Mouse (Mus musculus) embryonic facial prominence, embryonic 13.5 days (tissue): ENCODE data around the gene Hmox1. TPM values are rescaled to one million over a fixed set of nuclear protein-coding genes. Genes with fewer than 3 reads are reported as not detected.

ENCODE experiments used
- ATAC-seq: fragments of 200-750 bp; cut with Nextera tagmentation; 2 replicates; pipeline ENCODE4 v1.8.0; 2017; ENCODE audit warnings: low read depth; ENCODE audit not compliant: insufficient number of reproducible peaks, insufficient read depth, low FRiP score, low TSS enrichment
- H3K27ac ChIP-seq: fragments of 300-500 bp; sonication (generic); 2 replicates; pipeline ENCODE4 v1.5.1; 2015; ENCODE audit warnings: moderate library complexity, mild to moderate bottlenecking, inconsistent platforms
- H3K27me3 ChIP-seq: fragments of 300-500 bp; sonication (generic); 2 replicates; pipeline ENCODE4 v1.6.1; 2015; ENCODE audit warnings: mild to moderate bottlenecking, inconsistent platforms
- H3K36me3 ChIP-seq: fragments of 300-500 bp; sonication (generic); 2 replicates; pipeline ENCODE4 v1.6.1; 2015; ENCODE audit warnings: mild to moderate bottlenecking, inconsistent platforms
- H3K4me1 ChIP-seq: fragments of 300-500 bp; sonication (generic); 2 replicates; pipeline ENCODE4 v1.6.1; 2015; ENCODE audit warnings: inconsistent platforms
- H3K4me2 ChIP-seq: fragments of 300-500 bp; sonication (generic); 2 replicates; pipeline ENCODE4 v1.6.1; 2015; ENCODE audit warnings: moderate library complexity, mild to moderate bottlenecking, inconsistent platforms
- H3K4me3 ChIP-seq: fragments of 300-500 bp; sonication (generic); 2 replicates; pipeline ENCODE4 v1.5.1; 2015; ENCODE audit warnings: mild to moderate bottlenecking, inconsistent platforms
- H3K9ac ChIP-seq: fragments of 300-500 bp; sonication (generic); 2 replicates; pipeline ENCODE4 v1.6.1; 2015; ENCODE audit warnings: mild to moderate bottlenecking, inconsistent platforms
- H3K9me3 ChIP-seq: fragments of 300-500 bp; sonication (generic); 2 replicates; pipeline ENCODE4 v1.6.1; 2016; ENCODE audit warnings: inconsistent platforms
- WGBS: fragments of 180-500 bp; shearing (Covaris S2); methylation state at CpG from one replicate; pipeline ENCODE4 v1.1.7; 2015; ENCODE audit warnings: mixed read lengths; 5-methylcytosine and 5-hydroxymethylcytosine counted together
- polyA plus RNA-seq: library from polyadenylated mRNA; unstranded; fragments of >200 nt; fragmentation: Nextera tagmentation; extraction: Ambion mirVana; gene quantifications from 2 replicates; pipeline ENCODE4 v1.2.1, GENCODE M21; 2015

Gene Hmox1
- polyA plus RNA-seq, 1 experiment from 2014 or later = 24.0 TPM

DNA sequence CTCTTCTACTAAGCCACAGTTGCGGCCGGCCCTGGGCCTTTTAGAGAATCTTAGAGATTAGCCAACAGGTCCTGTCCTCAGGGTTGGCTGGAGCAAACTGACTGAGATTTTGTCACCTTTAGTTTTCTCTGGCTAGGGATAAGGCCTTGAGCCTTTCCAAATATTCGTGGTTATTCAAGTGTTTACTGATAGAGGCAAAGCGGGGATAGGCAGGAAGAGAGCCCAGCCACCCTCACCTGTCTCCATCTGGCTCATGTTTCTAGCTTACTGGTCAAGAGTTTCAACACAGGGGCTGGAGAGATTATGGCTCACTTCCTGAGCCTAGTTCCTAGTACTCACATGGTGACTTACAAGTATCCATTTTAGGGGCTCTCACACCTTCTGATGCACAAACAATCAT lies 9.5 kb downstream of the Hmox1 start:
- ATAC-seq = no peak
- Histone ChIP-seq H3K9me3 (no peaks in the 10 kb centered on the region), H3K4me2 (no peak overlapping the region), H3K27ac (no peak overlapping the region), H3K4me3 (no peak overlapping the region), H3K36me3 (peaks cover 23% of the 10 kb centered on the region), H3K4me1 (no peaks in the 10 kb centered on the region), H3K9ac (no peak overlapping the region), H3K27me3 (no peaks in the 10 kb centered on the region)
- WGBS = 86% methylated on average over 4 of the region's 4 CpGs

DNA sequence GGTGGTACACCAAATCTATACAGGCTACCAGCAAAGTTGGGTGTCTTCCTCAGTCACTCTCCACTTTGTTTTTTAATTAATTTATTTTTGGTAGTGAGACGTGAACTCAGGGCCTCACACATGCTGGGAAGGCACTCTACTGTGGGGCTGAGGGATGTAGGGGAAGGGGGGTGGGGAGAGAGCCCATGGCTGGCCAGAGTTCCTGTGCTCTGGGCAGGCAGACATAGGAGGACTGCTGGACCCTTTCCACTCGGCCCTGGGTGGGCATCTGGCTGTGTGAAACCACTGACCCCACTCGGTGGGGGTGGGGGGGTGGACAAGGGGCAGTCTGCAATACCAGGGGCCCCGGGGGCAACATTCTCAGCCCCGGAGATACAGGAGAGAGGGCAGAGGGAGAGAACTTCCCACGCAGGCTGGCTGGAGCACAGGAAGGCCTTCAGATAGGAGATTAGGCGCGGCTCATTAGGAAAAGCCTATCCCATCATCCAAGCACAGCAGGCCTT lies 10.0 kb downstream of the Hmox1 start:
- Histone ChIP-seq H3K9ac (no peak overlapping the region), H3K4me1 (0 out of 2 replicates have a peak, but pooled peaks cover 2% of the 10 kb centered on the region), H3K27me3 (no peaks in the 10 kb centered on the region), H3K4me3 (no peak overlapping the region), H3K4me2 (no peak overlapping the region), H3K27ac (no peak overlapping the region), H3K36me3 (peaks cover 18% of the 10 kb centered on the region; the same call in 1 of the 2 replicates), H3K9me3 (no peaks in the 10 kb centered on the region)
- ATAC-seq = no peak
- WGBS = 45% methylated on average over 8 of the region's 8 CpGs

DNA sequence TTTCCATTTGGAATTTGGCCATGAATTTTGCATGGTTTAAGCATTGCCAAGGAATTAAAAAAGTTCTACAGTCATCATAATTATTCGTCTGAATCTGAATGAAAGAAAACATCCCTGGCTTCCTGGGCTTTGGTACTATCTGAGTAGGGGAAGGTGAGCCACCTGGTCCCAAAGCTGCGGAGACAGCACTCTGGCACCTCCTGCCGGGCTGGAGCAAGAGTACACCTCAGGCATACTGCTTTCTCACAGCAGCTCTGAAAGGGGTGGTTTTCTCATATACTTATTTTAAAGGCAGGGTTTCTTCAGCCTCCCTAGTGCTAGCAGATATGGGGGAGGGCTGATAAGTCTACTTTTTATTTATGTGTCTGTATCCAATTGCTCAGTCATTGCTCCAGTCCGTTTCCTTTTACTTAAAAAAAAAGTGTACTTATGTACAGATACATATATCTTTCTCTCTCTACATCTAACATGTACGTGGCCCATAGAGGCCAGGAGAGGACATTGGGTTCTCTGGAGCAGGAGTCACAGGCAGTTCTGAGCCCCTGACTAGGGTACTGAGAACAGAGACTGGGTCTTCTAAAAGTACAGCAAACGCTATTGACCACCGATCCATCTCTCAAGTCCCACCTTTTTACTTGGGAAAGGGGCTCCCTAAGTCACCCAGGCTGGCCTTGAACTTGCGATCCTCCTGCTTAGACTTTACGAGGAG lies 15.3 kb downstream of the Hmox1 start:
- ATAC-seq = peak; percentile 59
- WGBS = under 1% methylated on average over 9 of the region's 9 CpGs
- peaks cover 25% of the 10 kb centered on the region for H3K4me1 ChIP-seq
- H3K4me3 ChIP-seq = peak overlapping the region; percentile 81
- peak overlapping the region; percentile 92 for H3K27ac ChIP-seq
- H3K27me3 ChIP-seq = no peaks in the 10 kb centered on the region
- H3K36me3 ChIP-seq = peaks cover 20% of the 10 kb centered on the region
- H3K9ac ChIP-seq = peak overlapping the region; percentile 87
- no peaks in the 10 kb centered on the region for H3K9me3 ChIP-seq
- peak overlapping the region; percentile 66 for H3K4me2 ChIP-seq

DNA sequence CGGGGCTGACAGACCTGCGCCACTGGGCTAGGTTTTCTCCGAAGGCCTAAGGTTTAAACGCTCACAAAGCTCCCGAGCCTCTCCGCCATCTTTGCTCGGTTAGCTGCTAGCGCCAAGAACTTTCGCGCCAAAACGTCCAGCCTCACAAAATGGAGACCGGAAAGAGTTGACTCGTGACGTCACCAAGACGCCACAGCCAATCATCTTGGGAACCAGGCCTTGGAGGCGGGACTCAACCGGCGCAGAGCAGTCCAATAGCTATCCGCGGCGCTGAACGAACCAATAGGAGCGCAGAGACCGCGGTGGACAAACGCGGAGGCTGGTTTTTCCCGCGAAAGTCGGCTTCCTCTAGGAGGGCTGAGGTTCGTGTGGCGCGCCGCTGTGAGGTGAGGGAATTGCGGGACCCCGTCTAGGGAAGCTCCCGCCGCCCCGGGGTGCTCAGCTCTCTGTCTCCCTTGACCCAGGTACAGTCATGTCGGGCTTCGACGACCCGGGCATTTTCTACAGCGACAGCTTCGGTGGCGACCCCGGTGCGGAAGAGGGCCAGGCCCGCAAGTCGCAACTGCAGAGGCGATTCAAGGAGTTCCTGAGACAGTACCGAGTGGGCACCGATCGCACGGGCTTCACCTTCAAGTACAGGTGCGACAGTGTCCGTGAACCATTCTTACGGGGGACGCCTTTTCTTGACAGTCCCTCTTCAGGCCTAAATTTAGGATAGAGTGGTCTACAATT lies 16.0 kb downstream of the Hmox1 start, which contains the start of gene Mcm5:
TSS of gene Mcm5 (plus strand) at position 334 of the 732 bp plus-strand sequence.
- under 1% methylated on average over 59 of the region's 59 CpGs for WGBS
- ATAC-seq = peak; percentile 96
- Histone ChIP-seq H3K27ac (peak within 1 kb of the TSS; percentile 92), H3K36me3 (peaks cover 27% of the 10 kb centered on the region), H3K4me1 (peaks cover 25% of the 10 kb centered on the region), H3K27me3 (no peaks in the 10 kb centered on the region), H3K4me3 (peak within 1 kb of the TSS; percentile 81), H3K9ac (peak within 1 kb of the TSS; percentile 87), H3K4me2 (peak within 1 kb of the TSS; percentile 97), H3K9me3 (no peaks in the 10 kb centered on the region)

DNA sequence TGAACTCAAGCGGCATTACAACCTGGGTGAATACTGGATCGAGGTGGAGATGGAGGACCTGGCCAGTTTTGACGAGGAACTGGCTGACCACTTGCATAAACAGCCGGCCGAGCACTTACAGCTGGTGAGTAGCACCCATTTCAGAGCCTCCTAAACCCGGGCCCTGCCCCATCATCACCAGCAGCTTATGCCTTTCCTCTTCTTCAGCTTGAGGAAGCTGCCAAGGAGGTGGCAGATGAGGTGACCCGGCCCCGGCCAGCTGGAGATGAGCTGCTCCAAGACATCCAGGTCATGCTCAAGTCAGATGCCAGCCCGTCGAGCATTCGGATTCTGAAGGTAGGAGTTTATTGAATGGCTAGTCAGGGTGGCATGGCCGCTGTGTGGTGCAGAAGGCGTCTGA lies 16.7 kb downstream of the Hmox1 start:
- Histone ChIP-seq H3K27ac (no peak overlapping the region), H3K36me3 (peaks cover 34% of the 10 kb centered on the region), H3K27me3 (no peaks in the 10 kb centered on the region), H3K4me2 (peak overlapping the region; percentile 97), H3K4me3 (peak overlapping the region; percentile 81), H3K9me3 (no peaks in the 10 kb centered on the region), H3K9ac (peak overlapping the region; percentile 86), H3K4me1 (peaks cover 25% of the 10 kb centered on the region)
- WGBS = 19% methylated on average over 13 of the region's 13 CpGs
- no peak for ATAC-seq

DNA sequence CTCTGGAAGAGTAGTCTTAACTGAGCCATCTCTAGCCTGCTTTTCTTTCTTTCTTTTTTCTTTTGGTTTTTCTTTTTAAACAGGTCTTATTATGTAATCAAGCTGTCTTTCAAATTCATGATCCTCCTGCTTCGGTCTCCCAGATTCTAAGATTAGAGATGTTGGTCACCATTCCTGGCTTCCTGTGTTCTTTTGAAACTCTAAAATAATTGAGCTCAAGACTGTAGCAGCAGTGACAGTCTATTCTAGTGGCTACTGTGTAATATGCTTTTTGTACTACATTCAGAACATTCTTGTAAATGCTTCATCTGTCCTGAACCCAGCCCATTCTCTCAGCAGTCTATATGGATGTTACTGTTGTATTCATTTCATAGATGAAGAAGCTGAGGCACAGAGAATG lies 25.1 kb downstream of the Hmox1 start:
- ATAC-seq = no peak
- 89% methylated on average over 1 of the region's 1 CpGs for WGBS
- peaks cover 99% of the 10 kb centered on the region for H3K36me3 ChIP-seq

DNA sequence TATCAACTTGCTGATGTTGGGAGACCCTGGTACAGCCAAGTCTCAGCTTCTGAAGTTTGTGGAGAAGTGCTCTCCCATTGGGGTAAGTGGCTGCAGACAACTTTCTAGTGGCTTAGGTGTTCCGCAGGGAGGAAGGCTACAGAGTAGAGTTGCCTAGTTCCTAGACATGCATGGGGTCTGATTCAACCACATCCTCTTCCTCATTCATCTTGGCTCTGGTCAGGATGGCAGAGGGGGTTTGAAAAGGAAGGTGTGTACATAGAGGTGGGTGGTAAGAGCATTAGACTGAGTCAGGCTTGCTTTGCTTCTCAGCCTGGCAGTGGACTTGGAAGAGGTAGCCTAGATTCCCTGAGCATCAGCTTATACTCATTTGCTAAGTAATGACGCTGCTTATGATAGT lies 25.9 kb downstream of the Hmox1 start:
- no peak overlapping the region for H3K4me2 ChIP-seq
- no peaks in the 10 kb centered on the region for H3K4me1 ChIP-seq
- H3K4me3 ChIP-seq = no peak overlapping the region
- H3K27me3 ChIP-seq = no peaks in the 10 kb centered on the region
- no peak overlapping the region for H3K27ac ChIP-seq
- H3K9me3 ChIP-seq = no peaks in the 10 kb centered on the region
- ATAC-seq = no peak
- WGBS = 94% methylated on average over 2 of the region's 2 CpGs
- no peak overlapping the region for H3K9ac ChIP-seq
- H3K36me3 ChIP-seq = peaks cover 99% of the 10 kb centered on the region

More for the DNA sequence above, 25.1 kb downstream of the Hmox1 start:
- Histone ChIP-seq H3K4me3 (no peak overlapping the region), H3K27ac (no peak overlapping the region), H3K27me3 (no peaks in the 10 kb centered on the region), H3K4me2 (no peak overlapping the region), H3K4me1 (no peaks in the 10 kb centered on the region), H3K9ac (no peak overlapping the region), H3K9me3 (no peaks in the 10 kb centered on the region)

DNA sequence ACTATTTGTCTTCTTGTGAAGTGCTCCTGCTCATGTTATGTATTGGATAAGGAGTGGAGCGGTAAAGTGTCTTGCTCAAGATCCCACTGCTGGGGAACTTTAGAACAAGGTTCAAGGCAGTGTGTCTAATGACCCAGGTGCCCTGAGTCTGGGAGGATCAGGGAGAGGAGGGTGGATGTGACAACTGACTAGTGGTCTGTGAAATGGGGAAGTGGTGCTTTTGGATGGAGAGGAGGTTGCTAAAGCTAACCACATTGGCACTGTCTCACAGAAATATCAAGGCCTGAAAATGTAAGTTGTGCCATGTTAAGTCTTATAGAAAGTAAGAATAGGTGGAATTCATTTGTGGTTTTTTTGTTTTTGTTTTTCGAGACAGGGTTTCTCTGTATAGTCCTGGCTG lies 26.3 kb downstream of the Hmox1 start:
- Histone ChIP-seq H3K4me3 (no peak overlapping the region), H3K9me3 (no peaks in the 10 kb centered on the region), H3K27ac (no peak overlapping the region), H3K36me3 (peaks cover 99% of the 10 kb centered on the region), H3K4me1 (no peaks in the 10 kb centered on the region), H3K27me3 (no peaks in the 10 kb centered on the region), H3K4me2 (no peak overlapping the region), H3K9ac (no peak overlapping the region)
- WGBS = 93% methylated on average over 2 of the region's 2 CpGs
- ATAC-seq = no peak

DNA sequence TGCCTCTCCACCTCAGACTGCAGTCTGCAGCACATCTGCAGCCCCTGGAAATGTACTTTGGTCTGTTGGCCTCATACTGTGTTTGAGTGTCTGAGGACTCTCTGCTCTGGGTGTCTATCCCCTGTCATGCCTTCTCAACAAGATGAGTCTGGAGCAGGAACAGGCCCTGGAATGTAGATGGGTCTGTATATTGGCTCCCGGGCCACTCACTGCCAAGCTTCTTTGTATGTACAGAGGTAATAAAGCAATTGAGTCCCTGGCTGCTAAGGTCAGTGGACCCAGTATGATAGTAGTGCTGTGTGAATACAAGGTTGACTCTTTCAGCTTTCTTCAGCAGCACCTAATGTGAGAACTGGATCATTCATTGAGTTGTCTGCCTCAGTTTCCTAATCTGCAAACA lies 34.0 kb downstream of the Hmox1 start:
- 86% methylated on average over 1 of the region's 1 CpGs for WGBS
- Histone ChIP-seq H3K4me3 (no peak overlapping the region), H3K9ac (no peak overlapping the region), H3K4me2 (no peak overlapping the region), H3K4me1 (no peaks in the 10 kb centered on the region), H3K9me3 (no peaks in the 10 kb centered on the region), H3K27ac (no peak overlapping the region), H3K36me3 (peaks cover 77% of the 10 kb centered on the region), H3K27me3 (no peaks in the 10 kb centered on the region)
- no peak for ATAC-seq

DNA sequence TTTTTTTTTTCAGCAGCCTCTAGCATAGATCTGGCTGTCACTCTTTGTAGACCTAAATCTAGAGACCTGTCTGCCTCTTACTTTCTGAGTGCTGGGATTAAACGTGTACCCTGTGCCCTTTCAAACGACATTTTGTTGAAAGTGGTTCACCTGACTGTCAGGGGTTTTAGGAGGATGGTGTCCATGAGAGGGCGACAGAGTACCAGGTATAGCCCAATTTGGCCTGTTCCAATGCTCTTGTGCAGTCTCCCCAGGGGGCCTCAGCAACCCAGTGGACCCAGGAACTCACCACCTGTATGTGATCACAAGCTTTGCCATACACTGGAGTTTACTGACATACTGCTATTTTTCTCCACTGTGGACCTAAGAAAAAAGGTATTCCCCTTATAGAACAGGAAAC lies 39.1 kb downstream of the Hmox1 start:
- Histone ChIP-seq H3K9ac (no peak overlapping the region), H3K4me3 (no peak overlapping the region), H3K27ac (no peak overlapping the region), H3K9me3 (no peaks in the 10 kb centered on the region), H3K27me3 (no peaks in the 10 kb centered on the region), H3K4me2 (no peak overlapping the region), H3K36me3 (peaks cover 26% of the 10 kb centered on the region), H3K4me1 (no peaks in the 10 kb centered on the region)
- WGBS = 12% methylated on average over 3 of the region's 3 CpGs
- ATAC-seq = no peak

DNA sequence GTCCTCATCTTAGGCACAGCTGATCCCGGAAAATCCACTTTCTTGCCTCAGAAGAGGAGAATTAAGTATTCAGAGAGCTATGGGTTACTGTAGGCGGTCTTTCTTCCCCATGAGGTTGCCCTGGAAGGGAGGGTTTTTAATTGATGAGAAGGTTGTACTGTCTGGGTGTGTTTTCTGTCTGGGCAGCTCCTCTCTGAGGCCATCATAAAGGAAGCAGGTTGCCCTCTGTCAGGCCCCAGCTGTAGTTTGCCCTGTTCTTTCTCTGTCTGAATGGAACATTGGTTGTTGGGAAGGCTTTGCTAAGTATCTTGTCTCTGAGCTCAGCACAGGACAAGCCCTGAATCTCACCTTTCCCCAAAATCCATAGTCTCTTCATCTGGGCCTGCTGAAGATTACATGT lies 40.0 kb downstream of the Hmox1 start:
- Histone ChIP-seq H3K9me3 (no peaks in the 10 kb centered on the region), H3K36me3 (peaks cover 18% of the 10 kb centered on the region), H3K4me1 (no peaks in the 10 kb centered on the region), H3K4me2 (no peak overlapping the region), H3K4me3 (no peak overlapping the region), H3K9ac (no peak overlapping the region), H3K27ac (no peak overlapping the region), H3K27me3 (no peaks in the 10 kb centered on the region)
- no peak for ATAC-seq
- WGBS = 64% methylated on average over 2 of the region's 2 CpGs
